Mouse (Mus musculus): ENCODE data around the gene Plod2. TPM values are rescaled to one million over a fixed set of nuclear protein-coding genes. Genes with fewer than 3 reads are reported as not detected.

The Plod2 gene
- polyA plus RNA-seq, 1 experiment from 2014 or later, result 6.6 TPM

- Histone ChIP-seq H3K4me3 (no peak overlapping the region), H3K27me3 (replicated peaks) (no peaks in the 10 kb centered on the region), H3K36me3 (peaks cover 7% of the 10 kb centered on the region; the same call in 1 of the 2 replicates), H3K9ac (no peak overlapping the region), H3K27ac (no peak overlapping the region), H3K4me2 (no peak overlapping the region), H3K4me1 (no peaks in the 10 kb centered on the region), H3K9me3 (replicated peaks) (no peaks in the 10 kb centered on the region)
- ATAC-seq, result no peak
- WGBS (ENCODE audit: insufficient replicate concordance), result 73% methylated on average over 5 of the region's 5 CpGs
Measured at GRCm38 (mm10) chr9:92589021-92589420, 47.0 kb downstream of the Plod2 start.

DNA sequence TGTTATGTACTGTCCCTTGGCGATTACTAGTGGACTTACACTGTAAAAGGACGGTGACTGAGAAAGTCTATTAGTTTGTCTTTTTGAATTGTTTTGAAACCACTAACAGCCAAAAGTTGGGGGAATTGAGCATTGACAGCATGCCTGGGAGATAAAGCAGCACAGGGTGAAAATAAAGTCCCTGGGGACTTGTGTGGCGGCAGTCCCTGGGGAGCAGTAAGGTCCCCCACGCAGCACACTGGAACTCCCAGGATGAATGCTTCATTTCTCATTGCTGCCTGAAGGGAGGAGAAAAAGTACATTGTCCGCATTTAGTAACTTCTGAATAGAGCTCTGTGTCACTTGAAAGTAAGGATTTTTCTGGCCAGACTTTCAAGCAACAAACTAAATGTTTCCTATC lies 49.5 kb downstream of the Plod2 start:
- ATAC-seq, result no peak
- Histone ChIP-seq H3K27ac (no peak overlapping the region), H3K4me1 (no peaks in the 10 kb centered on the region), H3K4me3 (no peak overlapping the region), H3K27me3 (replicated peaks) (no peaks in the 10 kb centered on the region), H3K9me3 (replicated peaks) (no peaks in the 10 kb centered on the region), H3K9ac (no peak overlapping the region), H3K4me2 (no peak overlapping the region), H3K36me3 (peaks cover 7% of the 10 kb centered on the region; the same call in 1 of the 2 replicates)
- 81% methylated on average over 5 of the region's 5 CpGs for WGBS (ENCODE audit: insufficient replicate concordance)

GRCm38 (mm10) chr9:92592757-92593156 lies 50.7 kb downstream of the Plod2 start:
- Histone ChIP-seq H3K4me1 (no peaks in the 10 kb centered on the region), H3K4me2 (no peak overlapping the region), H3K4me3 (no peak overlapping the region), H3K9ac (no peak overlapping the region), H3K27ac (no peak overlapping the region), H3K27me3 (replicated peaks) (no peaks in the 10 kb centered on the region), H3K9me3 (replicated peaks) (no peaks in the 10 kb centered on the region), H3K36me3 (0 out of 2 replicates have a peak, but pooled peaks cover 2% of the 10 kb centered on the region)
- no peak for ATAC-seq
- 84% methylated on average over 8 of the region's 8 CpGs for WGBS (ENCODE audit: insufficient replicate concordance)

DNA sequence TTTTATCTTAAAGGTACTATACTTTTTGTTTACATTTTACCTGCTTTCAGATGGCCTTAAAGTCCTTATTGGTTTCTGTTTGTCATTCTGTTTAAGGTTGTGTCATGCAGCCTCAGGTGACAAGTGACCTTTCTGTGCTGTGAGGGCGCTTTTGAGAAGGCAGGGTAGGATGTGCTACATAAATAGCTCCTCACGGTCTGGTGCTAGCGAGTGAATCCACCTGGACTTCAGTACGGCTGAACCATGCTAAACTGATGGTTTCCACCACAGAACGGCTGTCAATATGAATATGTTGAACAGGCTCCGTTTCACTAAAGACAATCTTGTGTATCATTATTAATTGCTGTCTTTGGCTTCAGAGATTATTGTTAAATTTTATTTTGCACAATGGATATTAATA lies 52.5 kb downstream of the Plod2 start:
- no peaks in the 10 kb centered on the region for H3K27me3 ChIP-seq (replicated peaks)
- no peaks in the 10 kb centered on the region for H3K4me1 ChIP-seq
- no peak overlapping the region for H3K4me2 ChIP-seq
- H3K9ac ChIP-seq, result no peak overlapping the region
- ATAC-seq, result no peak
- H3K36me3 ChIP-seq, result 0 out of 2 replicates have a peak, but pooled peaks cover 2% of the 10 kb centered on the region
- no peak overlapping the region for H3K4me3 ChIP-seq
- no peaks in the 10 kb centered on the region for H3K9me3 ChIP-seq (replicated peaks)
- H3K27ac ChIP-seq, result no peak overlapping the region
- WGBS (ENCODE audit: insufficient replicate concordance), result 75% methylated on average over 6 of the region's 6 CpGs

DNA sequence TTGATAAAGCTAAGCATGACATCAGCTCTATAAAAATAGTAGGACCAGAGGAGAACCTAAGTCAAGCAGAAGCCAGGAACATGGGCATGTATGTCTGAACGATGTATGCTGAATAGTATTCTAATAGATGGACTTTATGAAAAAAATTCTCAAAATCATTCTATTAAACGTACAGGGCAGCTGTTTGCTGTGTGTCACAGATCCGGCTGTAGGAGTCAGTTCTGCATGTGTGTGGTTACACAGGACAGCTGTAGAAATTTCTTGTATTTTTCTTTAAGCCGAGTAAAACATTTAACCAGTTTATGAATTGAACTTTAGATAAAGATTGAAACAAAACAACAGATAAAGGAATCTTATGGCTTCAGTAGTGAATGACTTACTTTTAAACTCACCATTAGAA lies 53.3 kb downstream of the Plod2 start:
- 66% methylated on average over 4 of the region's 4 CpGs for WGBS (ENCODE audit: insufficient replicate concordance)
- Histone ChIP-seq H3K27me3 (replicated peaks) (no peaks in the 10 kb centered on the region), H3K9me3 (replicated peaks) (no peaks in the 10 kb centered on the region), H3K9ac (no peak overlapping the region), H3K4me2 (no peak overlapping the region), H3K4me3 (no peak overlapping the region), H3K36me3 (0 out of 2 replicates have a peak, but pooled peaks cover 2% of the 10 kb centered on the region), H3K4me1 (no peaks in the 10 kb centered on the region), H3K27ac (no peak overlapping the region)
- no peak for ATAC-seq

DNA sequence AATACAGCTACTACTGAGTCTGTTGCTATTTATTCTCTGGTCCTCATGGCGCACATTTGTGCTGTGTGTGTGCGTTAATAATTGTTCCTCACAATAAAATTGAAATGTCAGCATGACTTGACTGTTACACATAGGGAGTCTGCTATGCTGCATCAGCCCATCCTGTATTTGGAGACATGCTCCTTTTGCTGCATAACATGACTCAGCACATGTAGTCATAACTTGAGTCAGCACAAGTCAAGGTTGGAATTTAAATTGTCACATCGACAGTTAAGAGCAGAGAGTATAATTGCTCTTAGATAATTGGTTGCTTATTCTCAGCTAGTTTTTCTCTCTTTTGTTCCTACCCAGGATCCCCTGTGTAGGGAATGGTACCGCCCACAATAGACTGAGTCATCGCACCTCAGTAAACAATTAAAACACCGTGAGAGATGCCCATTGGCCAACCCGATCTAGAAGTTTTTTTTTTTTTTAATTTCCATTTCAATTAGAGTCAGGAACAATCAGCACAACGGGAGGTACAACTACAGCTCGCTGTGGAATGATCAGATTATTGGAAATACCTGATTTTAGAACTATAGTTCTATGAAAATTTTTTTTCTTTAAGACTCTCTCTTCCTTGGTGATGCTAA lies 55.0 kb downstream of the Plod2 start:
- WGBS (ENCODE audit: insufficient replicate concordance), result 82% methylated on average over 9 of the region's 9 CpGs

DNA sequence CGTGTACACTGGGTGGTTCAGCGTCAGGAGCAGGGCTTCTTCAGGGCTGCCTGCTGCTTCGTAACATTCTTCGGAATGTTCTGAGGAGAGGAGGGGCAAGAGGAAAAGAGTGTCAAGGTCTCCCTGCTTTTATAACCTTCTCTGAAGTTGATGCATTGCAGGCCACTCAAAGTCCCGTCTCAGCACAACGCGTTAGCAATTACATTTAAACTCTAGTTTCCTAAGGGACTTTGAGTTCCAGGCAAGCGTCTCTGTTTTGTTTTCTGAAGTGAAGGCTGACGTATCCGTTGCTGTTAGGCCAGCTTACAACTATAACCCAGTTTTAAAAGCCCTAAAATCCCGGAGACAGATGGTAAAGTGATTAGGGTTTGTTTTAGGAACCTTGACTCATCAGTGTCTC lies 55.8 kb downstream of the Plod2 start:
- Histone ChIP-seq H3K9ac (no peak overlapping the region), H3K9me3 (replicated peaks) (no peaks in the 10 kb centered on the region), H3K27me3 (replicated peaks) (no peaks in the 10 kb centered on the region), H3K4me2 (no peak overlapping the region), H3K4me3 (no peak overlapping the region), H3K36me3 (0 out of 2 replicates have a peak, but pooled peaks cover 2% of the 10 kb centered on the region), H3K27ac (no peak overlapping the region), H3K4me1 (no peaks in the 10 kb centered on the region)
- 69% methylated on average over 11 of the region's 11 CpGs for WGBS (ENCODE audit: insufficient replicate concordance)
- no peak for ATAC-seq

More for the DNA sequence above, 55.0 kb downstream of the Plod2 start:
- ATAC-seq, result no peak
- Histone ChIP-seq H3K27ac (no peak overlapping the region), H3K27me3 (replicated peaks) (no peaks in the 10 kb centered on the region), H3K4me1 (no peaks in the 10 kb centered on the region), H3K4me2 (no peak overlapping the region), H3K9ac (no peak overlapping the region), H3K4me3 (no peak overlapping the region), H3K36me3 (0 out of 2 replicates have a peak, but pooled peaks cover 2% of the 10 kb centered on the region), H3K9me3 (replicated peaks) (no peaks in the 10 kb centered on the region)

GRCm38 (mm10) chr9:92599940-92600538 lies 58.0 kb downstream of the Plod2 start:
- ATAC-seq, result no peak
- Histone ChIP-seq H3K27ac (no peak overlapping the region), H3K9ac (no peak overlapping the region), H3K27me3 (replicated peaks) (no peaks in the 10 kb centered on the region), H3K9me3 (replicated peaks) (no peaks in the 10 kb centered on the region), H3K36me3 (0 out of 2 replicates have a peak, but pooled peaks cover 2% of the 10 kb centered on the region), H3K4me3 (no peak overlapping the region), H3K4me1 (no peaks in the 10 kb centered on the region), H3K4me2 (no peak overlapping the region)
- 78% methylated on average over 15 of the region's 15 CpGs for WGBS (ENCODE audit: insufficient replicate concordance)

GRCm38 (mm10) chr9:92601551-92601950 lies 59.5 kb downstream of the Plod2 start:
- Histone ChIP-seq H3K4me1 (no peaks in the 10 kb centered on the region), H3K27me3 (replicated peaks) (no peaks in the 10 kb centered on the region), H3K4me2 (no peak overlapping the region), H3K36me3 (0 out of 2 replicates have a peak, but pooled peaks cover 2% of the 10 kb centered on the region), H3K9ac (no peak overlapping the region), H3K27ac (no peak overlapping the region), H3K9me3 (replicated peaks) (no peaks in the 10 kb centered on the region), H3K4me3 (no peak overlapping the region)
- 73% methylated on average over 5 of the region's 5 CpGs for WGBS (ENCODE audit: insufficient replicate concordance)
- ATAC-seq, result no peak

GRCm38 (mm10) chr9:92603541-92603940 lies 61.5 kb downstream of the Plod2 start:
- H3K9ac ChIP-seq, result no peak overlapping the region
- no peak overlapping the region for H3K4me3 ChIP-seq
- 76% methylated on average over 4 of the region's 4 CpGs for WGBS (ENCODE audit: insufficient replicate concordance)
- H3K4me2 ChIP-seq, result no peak overlapping the region
- H3K4me1 ChIP-seq, result no peaks in the 10 kb centered on the region
- H3K27me3 ChIP-seq (replicated peaks), result no peaks in the 10 kb centered on the region
- no peaks in the 10 kb centered on the region for H3K36me3 ChIP-seq
- no peaks in the 10 kb centered on the region for H3K9me3 ChIP-seq (replicated peaks)
- no peak for ATAC-seq
- no peak overlapping the region for H3K27ac ChIP-seq

DNA sequence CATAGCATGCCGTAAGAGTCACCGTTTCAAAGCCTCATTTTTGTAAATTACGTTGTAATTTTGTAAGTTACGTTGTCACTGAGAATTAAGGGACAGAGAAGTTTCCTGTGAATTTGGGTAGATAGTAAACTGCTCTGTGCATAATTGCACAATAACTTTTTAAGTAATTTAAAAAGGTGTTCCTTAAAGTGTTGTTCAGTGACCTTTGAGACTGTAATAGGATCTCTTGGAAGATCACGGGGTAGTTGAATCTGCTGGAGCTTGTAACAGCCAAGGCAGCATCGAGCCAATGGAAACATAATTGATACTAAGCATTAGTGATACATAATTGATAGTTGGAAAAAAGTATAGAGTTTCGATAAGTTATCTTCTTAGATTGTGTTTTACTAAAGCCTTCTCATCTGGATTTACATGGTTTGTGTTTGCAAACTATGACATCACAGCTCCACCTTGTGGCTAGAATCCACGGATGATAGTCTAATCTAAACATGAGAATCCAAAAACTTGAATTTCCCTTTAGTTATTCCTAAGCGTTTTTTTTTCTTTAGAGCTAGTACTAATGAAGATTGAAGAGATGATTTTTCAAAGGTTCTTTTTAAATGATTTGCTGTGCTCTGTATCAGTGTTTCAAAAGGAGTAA lies 68.7 kb downstream of the Plod2 start:
- no peaks in the 10 kb centered on the region for H3K36me3 ChIP-seq
- H3K4me3 ChIP-seq, result no peak overlapping the region
- H3K4me1 ChIP-seq, result no peaks in the 10 kb centered on the region
- H3K9me3 ChIP-seq (replicated peaks), result no peaks in the 10 kb centered on the region
- no peak for ATAC-seq
- no peaks in the 10 kb centered on the region for H3K27me3 ChIP-seq (replicated peaks)
- no peak overlapping the region for H3K27ac ChIP-seq
- WGBS (ENCODE audit: insufficient replicate concordance), result 58% methylated on average over 9 of the region's 9 CpGs
- H3K9ac ChIP-seq, result no peak overlapping the region
- no peak overlapping the region for H3K4me2 ChIP-seq

GRCm38 (mm10) chr9:92612641-92613040 lies 70.6 kb downstream of the Plod2 start:
- no peak overlapping the region for H3K4me2 ChIP-seq
- H3K4me1 ChIP-seq, result no peaks in the 10 kb centered on the region
- H3K36me3 ChIP-seq, result no peaks in the 10 kb centered on the region
- no peak overlapping the region for H3K4me3 ChIP-seq
- 73% methylated on average over 15 of the region's 15 CpGs for WGBS (ENCODE audit: insufficient replicate concordance)
- H3K9ac ChIP-seq, result no peak overlapping the region
- ATAC-seq, result no peak
- no peaks in the 10 kb centered on the region for H3K27me3 ChIP-seq (replicated peaks)
- no peaks in the 10 kb centered on the region for H3K9me3 ChIP-seq (replicated peaks)
- H3K27ac ChIP-seq, result no peak overlapping the region

Measured in liver, embryonic 12.5 days (tissue).